Mouse (Mus musculus) erythroblast, embryonic 14.5 days (primary cell): Measurements from ENCODE around the gene Clec2i.

Experiments
- GATA1 ChIP-seq: IDR thresholded peaks from 2 replicates; pipeline ENCODE4 v1.6.1; 2012; ENCODE audit warnings: low read length, inconsistent platforms, mixed read lengths
- TAL1 ChIP-seq: IDR thresholded peaks from 3 replicates; pipeline ENCODE4 v1.6.1; 2012; ENCODE audit warnings: low read length, inconsistent platforms, mixed read lengths

DNA sequence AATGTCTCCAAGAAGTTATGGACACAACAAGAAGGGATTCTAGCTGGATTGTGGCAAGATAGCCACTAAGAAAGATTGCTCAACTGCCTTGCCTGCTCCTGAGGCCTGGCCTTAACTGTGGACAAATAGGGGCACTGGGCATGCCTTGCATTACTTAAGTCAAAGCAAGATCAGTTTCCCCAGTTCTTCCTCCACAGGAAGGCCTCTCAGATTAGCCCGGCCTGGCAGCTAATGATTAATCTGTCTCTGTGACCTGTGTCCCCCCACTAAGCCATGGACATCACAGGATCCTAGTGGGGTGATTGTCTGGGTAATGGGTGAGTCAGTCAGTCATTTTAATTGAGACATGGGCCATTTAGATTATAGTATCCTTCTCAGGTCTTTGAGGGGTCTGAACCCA is 31.9 kb upstream of the Clec2i start:
- TF ChIP-seq GATA1 (no peak), TAL1 (no peak)
